Mouse (Mus musculus): ENCODE data around the gene Sh3kbp1.

The Sh3kbp1 gene

GRCm38 (mm10) chrX:159677585-159678319, 50.7 kb downstream of the Sh3kbp1 start:
- DNase-seq (ENCODE audit: inconsistent ontology term): no peak

GRCm38 (mm10) chrX:159678320-159678835, 51.3 kb downstream of the Sh3kbp1 start:
- DNase-seq (ENCODE audit: inconsistent ontology term): no peak

- no peak for DNase-seq (ENCODE audit: inconsistent ontology term)
Observed at GRCm38 (mm10) chrX:159685521-159685920, 58.4 kb downstream of the Sh3kbp1 start.

- DNase-seq (ENCODE audit: inconsistent ontology term): no peak
Observed at GRCm38 (mm10) chrX:159686850-159687249, 59.8 kb downstream of the Sh3kbp1 start.

GRCm38 (mm10) chrX:159688698-159689097, 61.6 kb downstream of the Sh3kbp1 start:
- DNase-seq (ENCODE audit: inconsistent ontology term): no peak

GRCm38 (mm10) chrX:159689785-159690416, 62.8 kb downstream of the Sh3kbp1 start:
- DNase-seq (ENCODE audit: inconsistent ontology term): no peak

GRCm38 (mm10) chrX:159693126-159693525, 66.1 kb downstream of the Sh3kbp1 start:
- no peak for DNase-seq (ENCODE audit: inconsistent ontology term)

- no peak for DNase-seq (ENCODE audit: inconsistent ontology term)
Observed at GRCm38 (mm10) chrX:159696545-159696944, 69.5 kb downstream of the Sh3kbp1 start.

- DNase-seq (ENCODE audit: inconsistent ontology term): no peak
Observed at GRCm38 (mm10) chrX:159697030-159697454, 70.0 kb downstream of the Sh3kbp1 start.

GRCm38 (mm10) chrX:159702850-159703249, 75.8 kb downstream of the Sh3kbp1 start:
- DNase-seq (ENCODE audit: inconsistent ontology term): no peak

- no peak for DNase-seq (ENCODE audit: inconsistent ontology term)
Observed at GRCm38 (mm10) chrX:159704381-159705004, 77.4 kb downstream of the Sh3kbp1 start.

- DNase-seq (ENCODE audit: inconsistent ontology term): no peak
Observed at GRCm38 (mm10) chrX:159705412-159705811, 78.3 kb downstream of the Sh3kbp1 start.

GRCm38 (mm10) chrX:159708076-159708830, 81.2 kb downstream of the Sh3kbp1 start:
- peak; percentile 45 for DNase-seq (ENCODE audit: inconsistent ontology term)

GRCm38 (mm10) chrX:159709296-159709695, 82.2 kb downstream of the Sh3kbp1 start:
- DNase-seq (ENCODE audit: inconsistent ontology term): no peak

GRCm38 (mm10) chrX:159711070-159712029, 84.3 kb downstream of the Sh3kbp1 start:
- peak; percentile 45 for DNase-seq (ENCODE audit: inconsistent ontology term)

- DNase-seq (ENCODE audit: inconsistent ontology term): no peak
Observed at GRCm38 (mm10) chrX:159713191-159713590, 86.1 kb downstream of the Sh3kbp1 start.

GRCm38 (mm10) chrX:159721390-159721789, 94.3 kb downstream of the Sh3kbp1 start:
- DNase-seq (ENCODE audit: inconsistent ontology term): no peak

- DNase-seq (ENCODE audit: inconsistent ontology term): no peak
Observed at GRCm38 (mm10) chrX:159731421-159731820, 104.3 kb downstream of the Sh3kbp1 start.

- DNase-seq (ENCODE audit: inconsistent ontology term): no peak
Observed at GRCm38 (mm10) chrX:159732845-159733244, 105.8 kb downstream of the Sh3kbp1 start.

GRCm38 (mm10) chrX:159733948-159734347, 106.9 kb downstream of the Sh3kbp1 start:
- DNase-seq (ENCODE audit: inconsistent ontology term): no peak
